Mouse (Mus musculus) thymus, postnatal 0 days (tissue): ENCODE measurements around the gene Gm10642. TPM values are rescaled to one million over a fixed set of nuclear protein-coding genes. Genes with fewer than 3 reads are reported as not detected.

Source experiments
- DNase-seq: peaks from one replicate; pipeline ENCODE4 v3.0.0-alpha.2; 2015; ENCODE audit warnings: low spot score
- polyA plus RNA-seq: library from polyadenylated mRNA; unstranded; fragments of >200 nt; fragmentation: Nextera tagmentation; extraction: Ambion mirVana; gene quantifications from 2 replicates; pipeline ENCODE4 v1.2.1, GENCODE M21; 2015

Gm10642 gene
- polyA plus RNA-seq, 1 experiment from 2014 or later, result 4.2 TPM

DNA sequence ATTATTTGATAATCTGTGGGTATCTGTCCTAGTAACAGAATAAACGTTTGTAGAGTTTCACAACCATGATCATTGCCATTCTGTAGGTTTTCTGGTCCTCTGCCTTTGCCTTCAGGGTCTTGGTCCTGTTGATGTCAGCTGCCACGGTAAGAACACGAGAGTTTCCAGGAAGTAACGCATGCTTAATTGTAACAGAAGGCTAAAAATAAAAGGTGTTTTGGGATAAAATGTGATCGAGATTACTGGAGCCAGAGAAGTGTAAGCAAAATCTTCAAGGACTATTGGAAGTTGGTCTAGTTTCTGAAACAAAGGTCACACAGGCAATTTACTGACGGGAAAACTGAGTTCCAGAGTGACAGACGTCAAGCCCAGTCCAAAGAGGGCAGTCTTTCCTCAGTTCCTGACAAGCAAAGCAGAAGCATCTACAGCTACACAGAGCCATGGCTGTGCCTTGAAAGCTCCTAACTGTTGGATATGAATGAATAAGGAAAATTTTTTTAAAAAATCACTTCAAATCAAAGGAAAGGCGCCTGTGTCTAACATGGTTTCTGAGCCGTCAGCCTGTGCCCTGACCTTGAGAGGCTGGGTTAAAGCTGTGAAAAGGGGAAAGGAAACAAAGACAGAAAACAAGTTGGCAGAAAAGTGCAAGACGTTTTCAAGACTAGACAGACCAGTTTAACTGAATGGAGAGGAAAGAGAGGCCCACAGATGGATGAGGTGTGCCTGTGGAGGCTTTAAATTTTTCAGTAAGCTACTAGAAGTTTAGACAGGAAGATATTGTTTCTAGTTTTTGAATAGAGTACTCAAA, 15.9 kb downstream of the Gm10642 start:
- DNase-seq, result peak; percentile 50

GRCm38 (mm10) chr9:70673656-70674055, 17.6 kb downstream of the Gm10642 start:
- DNase-seq, result no peak

DNA sequence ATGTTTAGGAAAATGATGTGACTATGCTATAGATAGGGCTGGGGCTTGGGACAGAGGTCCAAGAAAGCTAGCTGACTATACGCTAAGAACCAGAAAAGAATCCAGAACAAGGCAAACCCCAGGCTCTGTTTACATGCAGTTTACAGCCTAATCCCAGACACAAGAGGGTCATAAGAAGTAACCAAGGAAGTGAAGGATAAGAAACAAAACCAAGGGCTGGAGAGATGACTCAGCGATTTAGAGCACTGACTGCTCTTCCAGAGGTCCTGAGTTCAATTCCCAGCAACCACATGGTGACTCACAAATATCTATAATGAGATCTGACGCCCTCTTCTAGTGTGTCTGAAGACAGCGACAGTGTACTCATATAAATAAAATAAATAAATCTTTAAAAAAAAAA, 19.1 kb downstream of the Gm10642 start:
- no peak for DNase-seq

DNA sequence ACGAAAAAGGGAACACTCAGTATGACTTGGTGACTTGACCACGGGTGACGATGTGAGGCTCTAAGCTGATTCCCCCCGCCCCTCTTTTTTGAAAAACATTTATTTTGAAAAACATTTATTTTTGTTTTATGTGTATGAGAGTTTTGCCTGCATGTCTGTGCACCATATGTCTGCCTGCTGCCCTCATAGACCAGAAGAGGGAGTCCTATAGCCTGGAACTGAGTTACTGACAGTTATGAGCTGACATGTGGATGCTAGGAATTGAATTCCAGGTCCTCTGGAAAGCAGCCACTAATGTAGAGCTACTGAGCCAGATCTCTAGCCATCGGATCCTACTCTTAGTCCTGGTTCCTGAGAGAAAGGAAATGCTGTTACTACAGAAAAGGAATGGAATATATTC, 19.9 kb downstream of the Gm10642 start:
- DNase-seq, result no peak

GRCm38 (mm10) chr9:70678682-70679131, 22.7 kb downstream of the Gm10642 start, which contains the start of gene Adam10:
Gene Adam10 (plus strand): TSS chr9:70678997.
- DNase-seq, result peak; percentile 99

DNA sequence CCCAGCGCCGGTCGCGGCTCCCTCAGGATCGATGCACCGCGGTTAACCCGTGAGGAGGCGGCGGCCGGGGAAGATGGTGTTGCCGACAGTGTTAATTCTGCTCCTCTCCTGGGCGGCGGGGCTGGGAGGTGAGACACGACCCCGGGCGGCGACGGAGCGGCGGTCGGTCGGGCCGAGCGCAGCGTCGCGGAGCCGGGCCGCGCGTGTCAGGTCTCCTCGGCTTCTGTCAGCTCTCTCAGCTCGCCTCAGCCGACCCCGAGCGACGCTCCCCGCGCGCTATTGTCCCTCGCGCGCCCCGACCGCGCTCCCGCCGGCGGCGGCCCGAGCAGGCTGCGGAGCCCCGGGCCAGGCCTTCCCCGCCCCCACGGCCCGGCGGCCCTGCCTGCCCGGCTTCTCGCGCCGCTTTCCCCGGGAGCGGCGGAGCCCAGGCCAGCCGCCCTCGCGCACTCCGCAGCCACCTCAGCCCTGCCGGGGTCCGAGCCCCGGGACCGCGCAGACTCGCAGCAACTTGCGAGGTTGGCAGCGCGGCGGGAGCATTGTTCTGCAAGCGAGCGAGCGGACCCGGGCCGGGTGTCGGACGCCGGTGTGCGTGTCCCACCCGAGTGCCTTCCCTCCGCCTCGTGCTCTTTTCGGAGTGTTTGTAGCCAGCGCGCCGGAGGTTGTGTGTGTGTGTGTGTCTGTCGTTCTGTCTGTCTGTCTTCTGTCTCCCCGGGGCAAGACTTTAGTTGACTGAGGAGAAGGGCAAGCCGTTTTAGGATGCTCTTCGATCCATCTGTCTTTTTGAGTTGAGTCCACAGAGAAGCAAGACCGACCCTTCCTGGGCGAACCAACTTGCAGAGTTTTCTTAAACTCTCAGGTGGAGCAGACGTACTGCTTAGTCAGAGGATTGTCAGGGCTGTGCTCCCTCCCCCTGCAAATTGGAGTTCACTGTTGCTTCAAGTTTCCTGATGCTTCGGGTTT, 23.4 kb downstream of the Gm10642 start:
- no peak for DNase-seq

DNA sequence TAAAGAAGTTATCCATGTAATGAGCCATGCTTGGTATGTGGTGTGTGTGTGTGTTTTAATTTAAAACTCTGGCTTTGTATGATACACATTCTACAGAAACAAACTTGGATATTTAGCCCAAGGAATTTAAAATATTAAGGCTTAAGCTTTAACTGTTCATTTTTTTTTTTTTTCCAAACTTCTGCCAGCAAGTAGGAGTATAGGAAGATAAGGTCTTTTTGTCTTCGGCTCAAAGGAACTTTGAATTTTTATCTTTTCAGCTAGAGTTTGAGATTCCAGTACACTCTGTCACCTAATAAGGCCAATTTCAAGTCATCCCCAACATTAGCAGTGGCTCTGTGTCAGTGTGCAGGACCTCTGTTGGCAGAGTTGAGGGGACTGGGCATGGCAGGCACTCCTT, 26.2 kb downstream of the Gm10642 start:
- DNase-seq, result no peak

- no peak for DNase-seq
Measured at GRCm38 (mm10) chr9:70688301-70688968, 32.4 kb downstream of the Gm10642 start.

GRCm38 (mm10) chr9:70689926-70690325, 33.9 kb downstream of the Gm10642 start:
- DNase-seq, result no peak

GRCm38 (mm10) chr9:70690579-70690978, 34.5 kb downstream of the Gm10642 start:
- no peak for DNase-seq

DNA sequence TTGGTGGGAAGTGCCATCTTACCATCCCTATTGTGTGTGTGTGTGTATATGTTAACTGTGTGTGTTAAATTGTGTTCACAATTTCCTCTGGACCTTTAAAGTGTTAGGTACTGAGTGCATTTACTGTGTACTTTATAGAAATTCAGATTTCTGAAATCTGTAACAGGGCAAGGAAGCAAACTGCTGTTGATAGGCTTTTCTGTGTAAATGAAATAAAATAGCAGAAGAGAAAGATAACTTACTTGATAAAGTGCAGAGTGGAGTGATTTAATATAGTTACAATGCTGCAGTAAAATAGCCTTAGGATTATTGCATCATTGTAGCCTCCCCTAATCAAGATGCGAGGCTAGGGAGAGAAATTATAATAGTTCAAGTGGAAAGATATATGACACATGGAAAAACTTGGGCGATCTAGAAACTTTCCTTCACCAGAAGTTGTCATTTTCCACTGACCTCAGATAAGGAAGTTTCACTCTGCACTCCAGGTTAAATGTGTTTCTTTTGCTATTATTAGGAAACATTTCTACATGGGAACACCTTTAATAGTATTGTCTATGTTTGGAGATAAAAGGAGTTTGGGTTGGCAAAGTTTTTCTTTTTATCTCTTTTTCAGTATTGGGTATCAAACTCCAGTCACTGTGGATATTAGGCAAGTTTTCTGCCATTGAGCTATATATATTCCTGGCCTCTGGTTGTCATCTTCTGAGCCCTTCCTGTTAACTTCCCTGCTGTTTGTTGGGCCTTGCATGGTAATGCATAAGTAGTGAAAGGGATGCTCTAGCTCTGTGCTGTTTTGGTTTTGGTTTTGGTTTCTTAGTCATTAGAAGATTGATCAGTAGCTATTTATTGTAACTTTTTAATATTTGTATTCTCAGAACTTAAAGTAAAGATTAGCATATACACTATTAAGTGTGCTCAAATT, 36.0 kb downstream of the Gm10642 start:
- DNase-seq, result no peak

DNA sequence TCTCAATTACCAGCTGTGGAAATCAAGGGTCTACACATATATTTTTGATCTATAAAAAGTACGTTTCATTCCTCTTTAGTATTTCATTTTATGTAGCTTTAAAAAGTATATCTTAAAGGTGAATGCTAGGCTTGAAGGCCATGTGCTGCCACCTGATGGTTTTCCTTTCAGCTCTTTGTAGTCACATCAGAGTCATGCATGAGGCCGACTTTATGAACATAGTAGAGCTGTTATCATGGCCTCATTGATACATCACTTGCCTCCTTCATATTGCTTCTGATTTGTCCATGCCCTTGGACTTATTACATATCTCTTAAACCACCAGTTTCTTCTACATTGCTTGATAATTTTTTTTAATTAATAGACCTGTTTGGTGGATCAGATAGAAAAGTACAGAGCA, 39.7 kb downstream of the Gm10642 start:
- no peak for DNase-seq

GRCm38 (mm10) chr9:70698090-70698489, 42.0 kb downstream of the Gm10642 start:
- DNase-seq, result no peak

GRCm38 (mm10) chr9:70703597-70704203, 47.6 kb downstream of the Gm10642 start:
- DNase-seq, result no peak

DNA sequence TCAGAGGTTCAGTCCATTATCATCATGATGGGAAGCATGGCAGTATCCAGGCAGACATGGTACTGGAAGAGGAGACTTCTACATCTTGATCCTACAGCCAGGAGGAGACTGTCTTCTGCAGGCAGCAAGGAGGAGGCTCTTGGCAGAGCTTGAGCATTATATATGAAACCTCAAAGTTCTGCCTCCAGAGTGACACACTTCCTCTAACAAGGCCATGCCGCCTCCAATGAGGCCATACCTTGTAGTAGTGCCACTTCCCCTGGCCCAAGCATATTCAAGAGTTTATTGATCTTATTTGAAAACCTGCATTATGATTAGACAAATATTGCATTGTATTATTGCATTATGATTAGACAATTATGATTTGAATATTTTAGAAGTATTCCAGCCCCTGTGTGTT, 50.4 kb downstream of the Gm10642 start:
- no peak for DNase-seq

Other genes starting within 250 kb of the Gm10642 start
- 291 and 294 TPM in 2 replicates for gene Ccnb2, start 234.7 kb upstream of the Gm10642 start, polyA plus RNA-seq
- gene Rnf111, start 152.5 kb upstream of the Gm10642 start, polyA plus RNA-seq, result 18.6 and 21.6 TPM in 2 replicates
- gene Sltm, start 113.5 kb upstream of the Gm10642 start, polyA plus RNA-seq, result 44.9 and 52.3 TPM in 2 replicates
- gene Mindy2, start 923 bp downstream of the Gm10642 start, polyA plus RNA-seq, result 16.1 and 25.1 TPM in 2 replicates
- 56.5 and 60.4 TPM in 2 replicates for gene Adam10, start 22.7 kb downstream of the Gm10642 start, polyA plus RNA-seq